Mouse (Mus musculus): ENCODE results near the gene Ipo7.
A peak's percentile ranks its signal among the peaks of the same experiment; 100 is the strongest.
"Not testable (repeated sequence)": the region's sequence is repeated elsewhere in the genome, so short reads cannot be mapped to it uniquely, and the experiment has no call there.

Gene Ipo7

DNA sequence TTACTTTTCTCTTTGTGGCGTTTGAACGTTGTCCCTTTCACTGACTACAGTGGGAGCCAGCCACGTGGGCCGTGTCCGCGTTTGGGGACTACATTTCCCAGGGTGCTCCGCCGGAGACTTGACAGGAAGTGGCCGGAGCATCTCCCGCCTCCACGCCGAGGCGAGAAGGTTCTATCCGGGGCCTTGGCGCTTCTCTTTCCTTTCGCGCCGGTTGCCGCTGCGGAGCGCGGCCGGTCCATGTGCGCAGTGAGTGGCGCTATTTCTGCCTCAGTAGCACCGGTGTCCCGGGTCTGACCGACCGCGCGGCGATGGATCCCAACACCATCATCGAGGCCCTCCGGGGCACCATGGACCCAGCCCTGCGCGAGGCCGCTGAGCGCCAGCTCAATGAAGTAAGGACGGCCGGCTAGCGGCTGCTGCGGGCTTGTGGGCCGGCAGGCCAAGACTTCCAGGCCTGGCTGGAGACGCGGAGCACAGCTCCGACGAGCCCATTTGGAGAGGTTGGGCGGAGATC, at the start of gene Ipo7:
Gene Ipo7, plus strand, starts transcription at position 158 of the 514 bp plus-strand sequence.
- peak; percentile 92 for DNase-seq

DNA sequence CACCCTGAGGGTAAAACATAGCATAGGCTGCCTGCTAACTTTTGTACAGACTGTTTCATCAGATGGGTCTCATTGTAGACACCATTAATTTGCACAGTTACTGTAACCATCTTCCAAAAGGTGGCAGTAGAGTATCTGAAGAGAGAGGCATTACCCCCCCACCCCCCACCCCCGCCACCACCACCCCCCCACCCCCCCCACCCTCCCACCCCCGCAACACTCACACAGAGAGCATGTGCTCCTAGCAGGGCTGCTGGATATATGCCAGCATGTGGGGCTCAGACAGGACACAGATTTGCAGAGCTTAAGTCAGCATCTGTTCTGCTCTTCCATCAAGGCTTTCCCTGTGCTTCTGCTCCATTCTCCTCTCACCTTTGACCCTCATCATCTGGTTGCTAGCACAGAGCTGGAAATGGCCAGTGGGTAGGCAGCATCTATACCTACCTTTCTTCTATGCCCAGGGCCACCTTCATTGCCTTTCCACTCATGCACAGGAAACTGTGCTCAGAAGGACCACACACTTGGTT, 49.1 kb upstream of the Ipo7 start:
- peak; percentile 41 for DNase-seq

DNA sequence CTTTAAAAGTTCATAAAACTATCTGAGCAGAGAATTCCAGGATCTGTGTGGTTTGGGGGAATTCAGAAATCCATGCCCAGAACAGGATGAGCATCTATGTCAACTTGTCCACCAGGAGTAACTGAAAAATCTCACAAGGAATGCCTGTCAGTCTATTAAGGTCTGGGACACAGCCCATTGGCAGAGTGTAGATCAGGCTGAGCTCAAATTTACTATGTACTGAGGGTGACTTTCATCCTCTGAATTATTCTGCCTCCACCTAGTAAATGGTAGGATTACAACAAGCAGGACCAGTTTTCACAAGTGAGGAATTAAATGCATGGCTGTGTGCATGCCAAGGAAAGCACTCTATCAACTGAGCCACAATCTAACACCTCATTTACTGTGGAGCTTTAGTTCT, 48.5 kb upstream of the Ipo7 start:
- DNase-seq = no peak

DNA sequence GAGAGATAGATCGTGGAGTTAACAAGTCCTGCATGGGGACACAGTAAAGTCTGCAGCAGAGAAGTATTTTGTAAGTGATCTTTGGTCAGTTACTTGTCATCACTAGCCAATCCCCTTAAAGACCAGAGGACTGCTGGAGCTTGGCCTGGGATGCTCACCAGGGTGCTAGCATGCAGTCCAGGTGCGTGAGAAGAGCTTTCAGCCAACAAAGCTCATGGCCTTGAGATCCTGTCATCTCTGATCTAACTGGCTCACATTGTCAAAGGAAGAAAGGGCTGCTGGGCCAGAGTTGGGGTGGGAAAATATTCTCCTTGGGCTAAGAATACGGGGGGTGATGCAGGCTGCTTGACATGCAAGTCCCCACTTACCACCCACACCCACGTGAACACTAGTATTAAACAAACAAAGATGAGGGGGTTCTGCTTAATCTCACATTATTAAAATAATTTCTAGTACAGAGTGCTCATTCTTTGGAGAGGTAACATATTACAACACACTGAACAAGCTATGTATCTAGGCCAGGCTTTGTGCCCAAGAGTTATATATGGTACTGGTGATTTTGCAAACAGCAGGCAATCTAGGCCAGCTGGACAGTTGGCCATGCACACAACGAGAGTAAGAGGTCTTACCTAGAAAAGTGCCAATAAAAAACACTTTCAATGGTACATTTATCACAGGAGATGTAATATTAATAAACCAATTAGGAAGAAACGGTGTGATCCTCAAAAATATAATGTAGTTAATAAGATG, 41.9 kb upstream of the Ipo7 start:
- no peak for DNase-seq

DNA sequence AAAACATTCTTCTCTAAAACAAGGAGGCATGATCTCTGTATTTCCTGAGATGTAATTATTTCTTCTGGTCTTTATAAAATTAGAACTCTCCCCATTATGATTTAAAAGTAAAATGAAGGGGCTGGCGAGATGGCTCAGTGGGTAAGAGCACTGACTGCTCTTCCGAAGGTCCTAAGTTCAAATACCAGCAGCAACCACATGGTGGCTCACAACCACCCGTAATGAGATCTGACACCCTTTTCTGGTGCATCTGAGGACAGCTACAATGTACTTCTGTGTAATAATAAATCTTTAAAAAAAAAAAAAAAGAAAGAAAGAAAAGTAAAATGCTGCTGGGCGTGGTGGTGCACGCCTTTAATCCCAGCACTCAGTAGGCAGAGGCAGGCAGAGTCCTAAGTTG, 40.9 kb upstream of the Ipo7 start:
- DNase-seq = peak; percentile 10

DNA sequence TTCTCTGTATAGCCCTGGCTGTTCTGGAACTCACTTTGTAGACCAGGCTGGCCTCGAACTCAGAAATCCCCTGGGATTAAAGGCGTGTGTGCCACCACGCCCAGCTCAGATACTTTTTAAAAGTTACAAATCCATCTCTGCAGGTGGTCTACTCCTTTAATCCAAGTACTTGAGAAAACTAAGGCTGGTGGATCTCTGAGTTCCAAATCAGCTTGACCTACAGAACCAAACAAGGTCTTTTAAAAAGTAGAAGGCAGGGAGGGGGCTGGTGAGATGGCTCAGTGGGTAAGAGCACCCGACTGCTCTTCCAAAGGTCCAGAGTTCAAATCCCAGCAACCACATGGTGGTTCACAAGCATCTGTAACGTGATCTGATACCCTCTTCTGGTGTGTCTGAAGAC, 33.5 kb upstream of the Ipo7 start:
- DNase-seq = not testable (repeated sequence)

DNA sequence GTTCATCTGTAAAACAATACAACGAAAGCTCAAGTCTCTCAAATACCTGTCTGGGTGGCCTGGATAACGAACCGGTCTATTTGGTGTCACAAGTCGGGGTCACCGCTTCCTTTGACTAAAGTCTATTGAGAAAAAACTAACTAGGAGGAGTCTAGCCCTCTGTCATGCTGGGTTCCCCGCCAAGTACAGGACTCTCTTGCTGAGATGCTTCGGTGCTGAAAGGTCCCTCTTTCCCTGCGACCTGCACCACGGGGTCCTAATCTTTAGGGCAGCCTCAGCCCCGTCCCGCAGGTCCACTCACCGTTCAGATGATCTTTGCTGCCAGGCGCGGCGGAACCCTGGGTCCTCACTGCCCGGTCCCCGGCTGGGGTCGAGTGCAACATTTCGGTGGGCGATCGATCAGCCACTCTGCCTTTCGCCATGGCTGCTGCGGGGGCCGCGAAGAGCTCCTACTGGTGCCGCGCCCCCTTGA, 32.4 kb upstream of the Ipo7 start:
- DNase-seq = peak; percentile 29

DNA sequence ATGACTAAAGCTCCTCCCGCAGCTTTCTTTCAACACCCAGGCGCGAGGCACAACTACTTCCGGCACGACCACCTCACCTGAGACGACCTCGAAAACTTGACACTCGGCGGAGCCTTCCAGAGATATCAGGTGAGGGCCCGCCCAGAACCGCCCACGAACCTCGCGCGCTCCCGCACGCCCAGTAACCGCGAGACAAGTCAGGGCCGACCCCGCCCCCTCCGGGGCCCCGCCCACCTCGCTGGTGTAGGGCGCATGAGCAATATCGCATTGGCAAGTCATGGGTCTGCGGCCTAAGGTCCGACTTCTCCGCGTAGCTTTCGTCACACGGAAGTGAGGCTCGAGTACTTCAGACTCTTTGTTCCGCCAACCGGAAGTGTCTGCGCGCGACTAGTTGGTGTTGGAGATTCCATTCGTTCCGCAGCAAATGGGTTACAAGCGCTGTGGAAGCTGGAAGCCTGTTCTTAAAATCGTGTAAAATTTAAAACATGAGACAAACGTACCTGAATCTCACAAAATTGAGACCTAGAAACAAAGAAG, 31.9 kb upstream of the Ipo7 start:
- peak; percentile 100 for DNase-seq

DNA sequence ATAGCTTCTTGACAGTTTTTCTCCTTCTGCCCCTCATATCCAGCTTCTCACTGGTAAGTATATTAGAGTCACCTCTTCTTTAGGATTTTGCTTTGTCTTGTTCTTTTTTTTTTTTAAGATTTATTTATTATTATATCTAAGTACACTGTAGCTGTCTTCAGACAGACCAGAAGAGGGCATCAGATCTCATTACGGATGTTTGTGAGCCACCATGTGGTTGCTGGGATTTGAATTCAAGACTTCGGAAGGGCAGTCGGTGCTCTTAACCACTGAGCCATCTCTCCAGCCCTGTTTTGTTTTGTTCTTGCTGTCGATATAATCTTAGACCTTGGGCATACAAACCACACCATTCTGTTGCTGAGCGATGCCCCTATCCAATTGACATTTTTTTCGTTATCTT, 31.3 kb upstream of the Ipo7 start, which contains the start of gene Tmem41b:
Gene Tmem41b, minus strand, starts transcription at position 155 of the 400 bp plus-strand sequence.
- DNase-seq = not testable (repeated sequence)

DNA sequence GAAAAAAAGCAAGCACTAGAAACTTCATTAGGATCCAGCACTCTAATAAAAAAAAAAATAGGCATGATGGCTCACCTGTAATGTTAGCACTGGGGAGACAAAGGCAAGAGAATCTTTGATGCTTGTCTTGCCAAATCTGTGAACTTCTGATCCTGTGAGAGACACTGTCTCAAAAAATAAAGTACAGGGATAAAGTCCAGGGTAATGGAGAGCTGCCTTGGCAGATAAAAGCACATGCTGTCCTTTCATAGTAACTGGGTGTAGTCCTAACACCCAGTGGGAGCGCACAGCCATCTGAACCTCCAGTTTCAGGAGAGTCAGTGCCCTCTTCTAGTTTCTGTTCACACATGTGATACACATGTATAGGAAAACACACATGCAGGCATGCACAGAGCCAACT, 26.8 kb upstream of the Ipo7 start:
- DNase-seq = no peak

DNA sequence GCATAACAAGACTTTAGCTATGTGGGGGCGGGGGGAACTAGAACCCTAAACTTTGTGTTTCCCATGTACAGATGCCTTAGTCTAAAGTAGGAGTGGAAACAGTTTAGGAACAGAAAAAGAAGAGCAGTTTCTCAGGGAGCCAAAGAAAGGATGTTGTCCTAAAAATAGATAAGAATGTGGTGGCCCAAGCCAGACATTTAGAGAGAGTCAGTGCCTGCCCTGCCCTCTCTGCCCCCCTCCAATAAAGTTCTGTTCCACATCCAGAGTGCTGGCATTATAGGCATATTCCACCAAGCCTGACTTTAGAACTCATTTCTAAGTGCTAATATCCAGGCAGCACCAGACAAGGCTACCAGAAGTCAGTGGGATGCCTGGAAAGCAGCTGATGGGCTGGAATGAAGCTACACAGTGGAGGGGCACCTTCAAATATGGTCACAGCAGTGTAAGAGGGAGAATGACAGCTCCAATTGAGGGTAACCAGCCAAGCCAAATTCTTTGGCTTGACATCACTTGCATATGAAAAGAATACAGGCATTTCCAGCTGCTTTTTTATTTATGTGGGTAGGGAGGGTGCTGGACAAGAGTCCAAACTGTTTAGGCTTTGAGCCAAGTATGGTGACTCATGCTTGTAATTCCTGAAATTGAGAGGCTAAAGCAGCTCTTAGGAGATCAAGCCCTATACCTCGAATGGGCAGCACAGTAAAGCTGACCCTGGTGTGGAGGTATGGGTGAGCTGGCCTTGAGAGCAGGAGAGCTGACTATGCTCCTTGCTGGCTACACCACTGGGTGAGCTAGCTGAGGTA, 24.7 kb upstream of the Ipo7 start:
- no peak for DNase-seq

DNA sequence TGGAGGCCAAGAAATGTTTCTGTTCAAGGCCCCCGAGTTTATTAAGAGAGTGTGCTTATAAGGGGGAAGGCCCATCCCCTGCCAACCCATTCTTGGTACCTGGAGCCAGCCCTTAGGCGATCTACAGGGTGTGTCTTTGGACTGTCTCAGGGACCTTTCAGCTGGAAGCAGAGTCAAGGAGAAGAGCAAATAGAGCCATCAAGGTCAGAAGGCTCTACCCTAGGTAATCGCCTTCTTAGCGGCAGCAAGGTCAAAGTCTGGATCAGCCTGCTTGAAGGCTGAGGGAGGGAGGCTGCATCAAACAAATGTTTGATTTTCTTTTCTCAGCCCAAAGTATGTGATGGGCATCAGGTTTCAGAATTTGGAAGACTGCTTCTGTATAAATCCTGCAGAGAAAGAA, 19.7 kb upstream of the Ipo7 start:
- DNase-seq = no peak

DNA sequence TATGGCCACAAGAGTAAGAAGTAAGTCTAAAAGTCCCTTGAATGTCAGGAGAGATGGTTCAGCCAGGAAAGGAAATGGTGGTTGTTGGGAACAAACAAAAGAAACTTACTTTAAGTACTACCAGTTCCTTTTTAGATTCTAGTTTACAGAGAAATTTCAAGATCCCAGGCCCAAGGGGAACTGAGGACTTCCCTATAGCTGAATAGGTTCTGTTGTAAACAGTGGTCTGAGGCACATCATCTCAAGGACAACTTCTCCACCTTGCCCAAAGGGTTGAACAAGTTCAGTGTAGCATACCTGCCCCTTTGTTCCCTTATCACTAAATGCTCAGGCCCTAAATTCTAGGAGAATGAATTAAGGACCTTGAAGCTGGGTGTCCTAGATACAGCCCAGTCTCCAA, 16.0 kb upstream of the Ipo7 start:
- no peak for DNase-seq

DNA sequence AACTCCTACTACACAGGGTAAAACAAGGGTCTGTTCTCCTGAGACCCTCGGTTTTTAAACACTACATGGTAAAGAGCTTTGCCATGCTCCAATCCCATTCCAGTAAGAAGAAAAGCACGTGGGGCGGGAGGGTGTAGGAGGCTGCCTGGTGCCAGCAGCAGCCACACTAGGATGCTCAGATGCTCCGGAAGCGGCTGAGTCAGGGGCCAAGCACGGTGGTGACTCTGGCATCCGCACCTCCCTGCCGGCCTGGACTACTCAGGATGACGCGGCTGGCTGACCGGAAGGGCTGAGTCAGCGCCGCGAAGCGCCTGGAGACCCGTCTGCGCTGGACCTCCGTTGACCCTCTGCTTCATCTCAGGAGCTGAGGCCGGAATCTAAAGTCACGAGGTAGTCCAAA, 15.1 kb upstream of the Ipo7 start:
- DNase-seq = peak; percentile 35

DNA sequence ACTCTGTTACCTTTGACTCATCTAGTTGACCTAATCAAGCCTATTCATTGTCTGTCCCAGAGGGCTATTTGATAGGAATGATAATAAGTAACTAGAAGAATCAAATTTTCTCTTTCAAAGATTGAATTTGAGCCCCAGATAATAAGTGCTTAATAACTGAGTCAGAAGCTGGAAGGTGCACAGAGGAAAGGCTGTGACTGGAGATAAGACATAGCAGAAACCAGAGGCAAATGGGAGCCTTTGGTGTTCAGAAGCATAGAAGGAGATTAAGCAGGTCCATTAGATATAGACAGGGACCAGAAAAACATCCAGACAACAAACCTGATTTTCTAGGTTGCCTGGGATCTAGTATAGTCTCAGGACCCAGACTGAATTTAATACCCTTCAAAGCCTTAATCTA, 12.1 kb upstream of the Ipo7 start:
- no peak for DNase-seq

DNA sequence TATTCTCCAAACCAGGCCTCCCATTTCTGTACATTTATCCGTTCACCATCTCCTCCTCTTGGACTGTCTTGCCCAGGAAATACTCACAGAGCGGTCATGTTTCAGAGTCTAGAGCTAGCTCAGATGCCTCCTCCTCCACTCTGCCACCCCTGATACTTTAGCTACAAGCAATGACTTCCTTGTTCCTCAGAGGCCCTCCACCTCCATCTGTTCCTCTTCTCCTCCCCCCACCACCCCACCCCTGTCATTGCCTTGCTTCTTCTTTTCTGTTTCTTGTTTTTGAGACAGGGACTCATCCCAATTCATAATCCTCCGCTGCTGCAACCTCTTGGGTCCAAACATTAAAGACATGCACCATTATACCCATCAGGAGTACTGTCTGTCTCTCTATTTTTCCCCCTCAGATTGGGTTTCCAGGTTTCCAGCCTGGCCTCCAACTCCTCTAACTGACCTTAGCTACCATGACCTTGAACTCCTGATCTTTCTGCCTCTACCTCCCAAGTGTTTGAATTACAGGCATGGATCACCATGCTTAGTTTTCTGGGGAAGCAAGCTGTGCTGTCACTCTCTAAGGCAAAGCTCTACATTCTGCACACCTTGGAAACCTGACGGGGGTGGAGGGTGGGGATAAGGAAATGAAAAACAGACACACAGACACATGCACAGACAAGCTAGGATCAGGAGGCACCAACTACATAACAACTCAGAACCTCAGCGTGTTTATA, 11.4 kb upstream of the Ipo7 start:
- DNase-seq = no peak

DNA sequence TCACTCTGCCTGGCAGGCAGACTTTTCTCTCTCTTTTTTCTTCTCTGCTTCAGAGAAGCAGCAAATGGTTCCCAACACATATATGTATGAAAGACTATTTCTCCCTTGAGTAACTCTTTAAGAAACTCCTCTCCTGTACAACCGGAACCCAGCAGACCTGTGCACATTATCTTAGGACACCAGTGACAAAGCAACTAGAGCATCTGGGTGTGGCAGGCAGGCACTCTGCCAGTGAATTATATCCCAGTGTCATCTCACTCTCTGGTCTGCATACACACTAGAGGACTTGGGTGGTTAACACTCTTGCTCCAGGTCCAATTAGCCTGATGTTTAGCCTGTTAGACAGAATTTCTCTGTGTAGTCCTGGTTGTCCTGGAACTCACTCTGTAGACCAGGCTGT, 9.6 kb upstream of the Ipo7 start:
- DNase-seq = no peak

DNA sequence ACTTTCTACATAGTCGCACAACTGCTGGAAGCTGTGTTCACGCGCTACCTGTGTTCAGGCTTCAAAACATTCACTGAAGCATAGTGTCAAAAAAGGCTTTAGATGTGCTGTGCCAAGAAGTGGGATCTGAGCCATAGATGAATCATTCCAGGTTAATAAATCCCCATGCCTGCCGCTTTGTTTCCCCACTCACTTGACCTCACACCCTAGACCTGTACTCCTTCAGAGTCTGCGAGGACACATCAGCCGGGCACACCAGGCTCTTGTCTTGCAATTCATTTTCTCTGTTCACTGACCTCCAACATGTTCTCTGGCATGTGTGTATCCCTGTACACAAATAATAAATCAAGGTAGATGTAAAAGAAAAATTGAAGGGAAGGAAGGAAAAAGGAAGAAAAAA, 9.0 kb upstream of the Ipo7 start:
- no peak for DNase-seq

DNA sequence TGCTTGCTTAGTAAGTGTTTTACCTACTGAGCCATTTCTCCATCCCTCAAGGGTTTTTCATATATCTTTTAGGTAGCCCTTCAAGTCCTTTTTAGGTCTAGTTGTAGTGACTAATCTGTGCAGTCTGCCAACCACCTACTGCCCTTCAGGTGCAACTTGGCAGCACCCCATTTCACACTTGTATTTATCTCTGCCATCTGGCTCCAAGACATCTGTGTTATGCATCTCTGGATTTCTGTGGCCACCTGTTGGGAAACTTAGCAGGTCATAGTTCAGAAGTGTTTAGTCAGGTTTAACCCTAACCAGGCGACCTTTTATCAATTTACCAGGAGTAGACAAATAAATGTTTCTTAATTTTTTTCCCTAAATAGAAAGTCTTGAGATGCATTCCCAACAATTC, 6.7 kb upstream of the Ipo7 start:
- no peak for DNase-seq

DNA sequence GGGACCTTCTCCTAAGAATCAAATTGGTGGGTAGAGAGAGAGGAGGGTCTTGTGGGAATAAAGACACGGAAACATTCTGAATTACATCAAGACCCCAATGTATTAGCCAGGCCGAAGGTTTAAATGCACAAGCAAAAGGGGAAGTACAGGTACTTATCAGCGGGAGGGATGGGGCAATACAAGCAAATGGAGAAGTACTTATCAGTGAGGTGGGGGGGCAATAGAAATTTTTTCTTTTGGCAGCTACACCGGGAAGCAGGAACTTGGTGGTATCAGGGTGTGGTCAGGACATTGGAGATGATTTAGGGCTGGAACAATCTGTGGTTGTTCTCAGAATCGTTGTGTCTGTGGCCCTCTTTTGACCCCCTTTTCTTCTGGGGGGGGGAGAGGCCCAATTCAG, 3.8 kb upstream of the Ipo7 start:
- DNase-seq = no peak

DNA sequence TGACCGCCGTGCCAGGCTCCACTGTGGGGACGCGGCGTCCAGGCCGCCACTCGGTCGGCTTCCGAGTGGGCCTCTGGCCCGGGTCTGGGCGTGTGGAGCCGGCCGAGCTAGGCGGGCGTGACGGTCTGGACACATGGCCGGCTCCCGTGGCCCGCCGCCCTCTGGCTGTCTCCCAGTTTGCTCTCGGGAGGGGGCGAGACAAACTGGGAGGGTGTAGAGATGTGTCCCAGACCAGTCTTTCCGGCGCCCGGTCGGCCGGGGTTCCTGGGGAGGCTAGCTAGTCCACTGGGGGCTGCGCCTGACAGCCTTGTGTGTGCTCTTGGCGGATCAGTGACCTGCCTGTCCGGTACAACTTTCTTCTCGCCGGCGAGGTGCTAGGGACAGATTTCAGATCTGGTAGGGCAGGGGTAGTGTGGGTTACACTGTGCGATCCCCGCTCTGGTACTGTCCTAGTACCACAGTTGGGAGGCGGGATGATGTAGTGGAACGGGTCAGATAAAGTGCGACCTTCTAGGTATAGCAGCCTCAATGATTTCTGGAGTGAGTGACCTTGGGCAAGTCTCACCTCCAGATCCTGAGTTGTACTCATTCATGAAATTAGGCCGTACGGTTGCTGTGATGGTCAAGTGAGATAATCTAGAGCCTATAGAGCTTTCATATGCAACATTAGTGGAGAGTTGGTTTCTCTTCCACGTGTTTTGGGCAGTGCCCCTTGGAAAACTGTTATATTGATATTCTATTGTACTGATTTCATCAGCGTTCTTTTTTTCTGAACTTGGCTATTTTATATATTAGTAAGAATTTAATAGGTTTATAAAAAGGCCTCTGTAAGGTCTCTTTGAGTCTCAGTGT, 783 bp downstream of the Ipo7 start:
- peak; percentile 54 for DNase-seq

DNA sequence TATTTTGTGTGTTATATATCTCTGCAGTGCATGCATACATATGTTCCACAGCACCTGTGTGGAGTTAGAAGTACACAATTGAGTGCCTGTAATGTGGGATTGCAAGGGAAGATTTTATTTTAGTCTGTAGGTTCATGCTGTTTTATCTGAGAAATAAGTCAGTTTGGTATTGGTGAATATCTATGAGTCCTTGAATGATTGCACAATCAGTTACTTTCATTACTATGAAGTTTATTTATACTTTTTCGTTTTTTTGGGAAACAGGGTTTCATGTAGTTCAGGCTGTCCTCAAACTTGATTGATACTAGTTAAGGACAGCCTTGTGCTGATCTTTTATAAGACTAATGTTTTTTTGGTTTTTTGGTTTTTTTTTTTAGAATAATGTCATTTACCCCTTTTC, 5.5 kb downstream of the Ipo7 start:
- no peak for DNase-seq
